Mouse (Mus musculus): Measurements from ENCODE around the gene Elovl5.

Gene Elovl5

DNA sequence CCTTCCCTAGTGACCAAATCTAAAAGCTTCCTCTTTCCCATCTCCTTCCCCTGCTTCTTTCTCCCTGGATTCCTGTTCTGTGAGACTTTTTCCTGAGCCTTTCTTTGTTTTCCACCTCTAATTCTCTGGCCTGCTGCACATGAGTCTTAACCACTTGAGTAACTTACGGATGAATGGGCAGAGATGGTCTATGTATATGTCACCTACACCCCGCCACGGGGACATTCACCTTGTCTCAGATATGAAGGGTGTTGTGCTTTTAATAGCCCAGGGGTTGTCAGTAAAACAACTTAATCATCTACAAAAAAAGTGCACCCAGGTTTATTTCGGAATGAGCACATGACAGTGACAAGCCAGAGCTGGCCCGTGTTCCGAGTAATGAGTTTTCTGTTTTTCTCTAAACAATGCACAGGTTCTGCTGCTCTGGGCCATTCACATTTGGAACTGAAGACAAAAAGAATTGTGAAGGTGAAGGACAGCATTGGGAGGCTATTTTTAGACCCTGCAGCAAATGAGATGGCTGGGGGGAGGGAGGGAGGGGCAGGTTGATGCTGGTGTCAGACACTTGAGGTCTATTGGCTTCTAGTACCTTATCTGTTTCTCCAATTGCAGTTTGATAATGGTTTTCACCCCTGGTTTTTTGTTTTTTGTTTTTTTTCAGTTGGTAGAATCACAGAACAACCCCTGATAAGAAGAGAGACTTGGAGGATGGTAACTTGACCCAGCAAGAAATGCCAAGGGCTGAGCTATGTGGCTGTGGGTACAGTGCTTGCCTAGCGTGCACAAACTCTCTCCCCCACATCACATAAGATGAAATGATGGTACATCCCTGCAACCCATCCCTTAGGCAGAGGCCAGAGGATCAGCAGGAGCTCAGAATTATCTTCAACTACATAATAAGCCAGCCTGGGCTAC lies 83.7 kb downstream of the Elovl5 start:
- no peak for DNase-seq (ENCODE audit: low spot score)

DNA sequence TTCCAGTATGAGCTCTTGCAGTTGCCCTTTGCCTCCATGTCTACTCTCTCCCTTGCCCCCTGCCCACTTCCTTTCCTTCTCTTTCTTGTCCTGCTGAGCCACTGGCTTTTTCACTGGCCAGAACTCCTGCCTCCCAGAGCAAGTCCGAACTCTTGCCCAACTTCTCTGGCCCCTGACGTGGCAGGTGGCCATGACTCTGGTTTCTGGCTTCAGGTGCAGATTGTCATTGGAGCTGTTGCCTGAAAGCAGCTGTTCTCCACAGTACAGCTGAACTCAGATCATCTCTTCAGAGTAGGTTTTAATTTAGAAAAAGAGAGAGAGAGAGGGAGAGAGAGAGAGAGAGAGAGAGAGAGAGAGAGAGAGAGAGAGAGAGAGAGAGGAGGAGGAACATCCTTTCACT lies 86.1 kb downstream of the Elovl5 start:
- DNase-seq (ENCODE audit: low spot score) = no peak

DNA sequence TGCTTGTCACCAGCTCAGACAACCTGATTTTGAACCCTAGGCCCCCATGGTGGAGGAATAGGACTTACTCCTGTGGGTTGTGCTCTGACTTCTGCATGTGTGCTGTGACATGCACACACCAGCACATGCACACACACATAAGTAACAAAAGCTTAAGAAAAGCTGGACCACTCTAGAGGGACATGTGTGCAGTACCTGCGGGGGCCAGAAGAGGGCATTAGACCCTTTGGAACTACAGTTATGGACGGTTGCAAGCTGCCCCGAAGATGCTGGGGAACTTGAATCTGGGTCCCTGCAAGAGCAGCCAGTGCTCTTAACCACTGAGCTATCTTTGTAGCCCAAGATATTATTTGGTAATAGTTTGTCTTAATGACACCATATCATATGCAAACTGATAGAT lies 88.3 kb downstream of the Elovl5 start:
- DNase-seq (ENCODE audit: low spot score) = peak; percentile 19

DNA sequence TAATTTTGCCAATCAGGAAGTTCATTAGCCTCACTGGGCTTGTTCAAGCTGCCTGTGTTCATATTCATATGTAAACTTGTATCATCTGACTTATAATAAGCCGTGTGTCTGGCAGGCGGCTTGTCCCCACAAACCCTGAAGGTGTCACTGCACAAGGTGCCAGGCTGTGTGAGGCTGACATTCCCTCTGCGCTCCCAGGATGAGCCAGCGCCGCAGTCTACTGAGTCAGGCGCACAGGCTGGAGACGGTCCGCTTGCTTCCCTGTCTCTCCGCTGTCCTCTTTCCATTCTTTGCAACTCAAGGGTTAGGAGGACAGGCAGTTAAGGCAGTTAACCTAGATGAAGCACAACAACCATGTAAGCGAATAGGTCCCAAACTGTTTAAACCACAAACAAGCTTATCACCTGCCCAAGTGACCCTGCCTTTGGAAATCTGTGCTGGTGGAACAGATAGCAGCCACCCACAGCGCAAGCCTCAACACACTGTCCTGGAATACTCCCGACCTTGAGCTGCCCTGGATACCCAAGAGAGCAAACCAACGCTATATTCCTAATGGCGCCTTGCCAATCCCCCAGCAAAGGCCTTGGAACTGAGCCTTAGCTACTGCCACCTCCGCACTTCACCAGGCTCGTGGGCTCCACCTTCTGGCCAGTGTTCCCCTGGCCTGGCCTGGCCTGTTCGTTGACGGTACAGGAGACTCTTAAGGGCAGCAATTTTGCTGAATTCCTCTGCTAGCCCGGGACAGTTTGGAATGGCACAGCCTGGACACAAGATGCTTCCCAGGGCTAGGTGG lies 89.2 kb downstream of the Elovl5 start:
- peak; percentile 68 for DNase-seq (ENCODE audit: low spot score)

DNA sequence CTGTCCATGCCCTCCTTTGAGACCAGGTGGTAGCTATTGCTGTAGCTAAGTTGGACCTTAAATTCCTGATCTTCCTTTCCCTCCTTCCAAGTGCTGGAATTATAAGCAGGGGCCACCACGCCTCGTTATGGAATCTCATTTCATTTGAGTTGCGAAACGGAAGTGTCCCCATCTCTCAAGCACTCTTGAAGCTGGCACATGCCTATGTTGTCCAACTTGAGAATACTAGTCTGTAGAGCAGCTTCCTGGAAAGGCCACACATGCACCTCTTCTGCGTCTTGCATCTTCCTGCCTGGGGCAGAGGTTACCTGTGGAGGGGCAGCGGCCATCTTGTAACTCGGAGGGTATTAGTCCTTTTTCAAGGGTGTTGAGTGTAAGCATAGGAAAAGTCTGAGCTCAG lies 92.2 kb downstream of the Elovl5 start:
- DNase-seq (ENCODE audit: low spot score) = no peak

DNA sequence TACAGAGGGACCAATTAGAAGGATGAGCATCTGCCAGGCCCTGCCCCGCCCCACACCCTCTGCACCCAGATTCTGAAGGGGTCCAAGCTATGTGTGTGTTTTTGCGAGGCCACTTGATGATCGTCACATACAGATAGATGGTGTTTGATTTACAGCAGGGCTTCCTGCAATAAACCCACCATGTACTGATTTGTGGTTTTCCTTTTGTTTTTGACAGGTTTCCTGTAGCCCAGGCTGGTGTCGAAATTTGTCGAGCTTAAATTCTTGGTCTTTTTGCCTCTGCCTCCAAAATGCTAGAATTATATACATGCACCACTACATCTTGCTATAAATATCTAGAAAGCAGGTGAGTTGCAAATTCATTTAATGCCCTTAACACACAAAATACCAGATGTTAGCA lies 93.0 kb downstream of the Elovl5 start:
- peak; percentile 47 for DNase-seq (ENCODE audit: low spot score)

DNA sequence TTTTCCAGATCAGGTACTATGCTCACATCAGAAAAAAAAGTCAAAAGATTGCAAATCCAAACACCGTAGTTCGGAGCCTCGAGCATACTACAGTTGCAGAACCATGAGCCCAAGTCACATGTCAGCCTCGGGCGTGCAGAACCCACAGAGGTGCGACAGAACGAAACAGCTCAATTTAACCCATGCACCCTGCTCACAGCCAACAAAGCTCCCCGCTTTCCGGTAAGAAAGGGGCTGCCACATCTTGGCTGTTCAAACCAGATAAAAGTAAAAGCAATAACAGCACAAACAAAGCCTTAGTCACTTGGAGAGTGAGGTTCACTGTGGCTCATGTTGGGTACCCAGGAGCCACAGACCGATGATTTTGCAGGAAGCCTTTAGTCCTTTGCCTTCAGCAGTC lies 93.5 kb downstream of the Elovl5 start:
- DNase-seq (ENCODE audit: low spot score) = peak; percentile 69

DNA sequence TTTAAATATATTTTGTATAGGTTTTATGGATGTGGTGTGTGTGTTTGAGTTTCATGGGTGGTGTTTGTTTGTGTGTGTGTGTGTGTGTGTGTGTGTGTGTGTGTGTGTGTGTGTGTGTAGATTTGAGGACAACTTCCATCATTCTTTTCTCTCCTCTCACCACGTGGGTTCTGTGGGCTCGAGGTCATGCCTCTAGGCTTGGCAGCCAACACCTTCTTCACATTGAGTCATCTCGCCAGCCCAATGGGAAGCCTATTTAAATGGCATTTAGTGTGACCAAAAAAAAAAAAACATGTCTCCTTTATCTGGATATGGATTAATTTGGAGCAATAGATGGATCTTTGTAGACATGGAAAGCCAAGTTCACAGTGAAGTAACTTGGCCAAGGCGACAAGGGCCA lies 94.9 kb downstream of the Elovl5 start:
- no peak for DNase-seq (ENCODE audit: low spot score)

DNA sequence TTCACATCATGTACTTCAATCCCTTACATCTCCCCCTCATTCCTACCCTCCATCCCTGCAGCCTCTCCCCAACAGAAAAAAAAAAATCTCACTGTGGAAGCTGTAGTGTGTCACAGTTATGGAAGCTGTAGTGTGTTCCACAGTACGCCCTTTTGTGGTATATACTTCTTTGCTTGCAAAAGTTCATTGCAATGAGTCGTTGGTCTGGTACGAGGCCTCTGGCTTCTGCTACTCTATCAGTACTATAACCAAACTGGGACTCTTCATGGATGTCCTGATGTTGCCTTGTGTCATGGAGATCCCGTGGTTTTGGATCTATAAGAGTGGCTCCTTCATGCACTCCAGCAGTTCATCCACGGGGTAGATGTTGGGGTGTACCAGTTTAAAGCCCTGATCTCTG lies 95.5 kb downstream of the Elovl5 start:
- DNase-seq (ENCODE audit: low spot score) = no peak

DNA sequence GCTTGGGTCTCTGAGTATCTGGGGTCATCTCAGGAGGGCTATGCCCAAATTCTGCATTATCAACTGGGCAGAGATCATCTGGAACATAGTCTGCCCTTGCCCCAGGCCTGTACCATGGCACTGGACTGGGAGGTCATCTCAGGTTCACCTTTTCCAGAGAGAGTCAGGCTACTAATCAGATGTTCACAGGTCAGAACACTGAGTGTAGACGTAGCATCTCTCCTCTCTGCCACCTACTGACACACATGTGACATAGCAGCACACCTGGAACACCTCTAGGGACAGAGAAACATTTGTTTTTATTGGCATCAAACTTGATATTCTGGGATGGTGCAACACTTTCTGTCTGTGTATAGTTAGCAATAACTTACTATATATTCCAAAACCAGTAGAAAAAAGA lies 96.6 kb downstream of the Elovl5 start:
- DNase-seq (ENCODE audit: low spot score) = no peak

DNA sequence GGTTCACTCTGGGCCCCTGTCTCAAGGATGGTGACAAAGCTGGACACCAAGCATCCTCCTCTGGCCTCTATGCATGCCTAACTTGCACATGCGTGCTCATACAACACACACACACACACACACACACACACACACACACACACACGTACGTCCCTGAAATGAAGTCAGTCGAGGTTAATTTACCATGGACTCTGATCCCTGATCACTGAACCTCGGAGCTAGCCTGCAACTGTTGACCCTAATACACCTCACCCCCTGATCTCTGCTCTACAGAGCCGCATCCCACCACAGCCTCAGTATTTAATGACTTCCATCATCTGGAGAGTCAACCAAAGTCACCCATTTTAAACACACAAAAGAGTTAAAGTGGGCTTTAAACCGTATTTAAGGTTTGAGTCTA lies 98.7 kb downstream of the Elovl5 start:
- no peak for DNase-seq (ENCODE audit: low spot score)

DNA sequence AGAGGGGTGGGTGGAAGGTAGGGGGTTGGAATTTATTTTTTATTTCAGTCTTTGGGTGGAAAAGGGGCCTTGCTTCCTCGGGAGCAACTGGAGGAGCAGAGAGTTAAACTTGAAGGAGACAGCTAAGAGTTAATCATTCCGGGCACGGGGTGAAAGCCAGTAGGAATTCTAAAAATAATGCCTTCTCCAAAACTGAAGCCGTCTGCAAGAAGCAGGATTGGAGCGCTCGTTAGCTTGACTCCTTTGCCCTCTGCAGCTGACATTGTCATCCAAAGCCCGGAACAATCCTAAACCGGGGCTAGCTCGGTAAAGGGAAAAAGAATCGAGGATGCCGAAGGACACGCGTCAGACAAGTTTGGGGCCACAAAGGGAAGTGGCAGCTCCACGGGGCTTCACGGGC lies 99.1 kb downstream of the Elovl5 start:
- no peak for DNase-seq (ENCODE audit: low spot score)

DNA sequence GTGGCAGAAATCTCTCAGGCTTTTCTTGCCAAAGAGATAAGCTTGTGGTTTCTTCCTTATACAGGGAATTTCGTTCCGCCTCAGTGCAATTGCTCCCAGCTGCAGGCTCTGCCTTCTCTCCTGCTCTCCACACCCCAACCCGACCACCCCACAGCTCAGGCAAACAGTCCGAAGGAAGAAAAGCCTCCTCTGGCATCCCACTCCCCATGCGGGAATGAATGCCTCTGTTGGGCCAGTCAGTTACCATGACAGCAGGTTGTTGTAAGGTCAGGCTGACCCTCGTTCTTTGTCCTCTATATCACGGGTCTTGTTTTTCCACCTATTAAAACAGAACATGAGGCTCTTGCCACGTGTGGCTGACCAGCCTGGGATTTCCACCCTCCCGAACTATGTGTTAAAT lies 104.1 kb downstream of the Elovl5 start:
- DNase-seq (ENCODE audit: low spot score) = no peak

DNA sequence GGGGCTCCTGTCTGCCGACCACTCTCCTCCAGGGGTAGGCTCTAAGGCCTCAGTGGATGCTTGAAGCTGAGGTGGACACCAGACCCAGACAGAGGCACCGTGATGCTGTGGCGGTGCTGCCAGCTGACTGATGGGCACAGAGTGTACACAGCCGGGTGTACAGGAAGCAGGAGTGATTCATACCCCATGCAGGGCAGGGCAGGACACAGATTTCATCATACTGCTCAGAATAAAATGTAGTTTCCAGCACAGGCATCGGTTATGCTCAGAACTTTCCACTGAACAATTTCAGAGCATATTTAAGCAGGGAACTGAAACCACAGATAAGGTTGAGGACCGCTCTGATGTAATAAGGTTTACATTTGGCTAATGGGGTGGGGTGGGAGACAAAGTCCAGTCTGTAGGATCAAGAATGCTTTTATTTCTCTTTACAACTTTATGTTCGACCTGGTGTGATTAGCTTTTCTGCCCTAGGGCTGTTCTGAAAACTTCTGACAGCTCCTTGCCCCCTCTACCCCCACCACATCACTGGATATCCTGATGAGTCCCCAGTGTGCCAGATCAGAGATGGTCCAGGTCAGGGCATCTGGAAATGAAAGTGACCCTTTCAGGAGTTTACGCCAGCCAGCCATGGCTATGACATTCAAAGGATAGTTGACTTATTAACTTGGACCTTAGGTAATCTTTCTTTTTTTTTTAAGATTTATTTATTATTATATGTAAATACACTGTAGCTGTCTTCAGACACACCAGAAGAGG lies 105.2 kb downstream of the Elovl5 start:
- no peak for DNase-seq (ENCODE audit: low spot score)

DNA sequence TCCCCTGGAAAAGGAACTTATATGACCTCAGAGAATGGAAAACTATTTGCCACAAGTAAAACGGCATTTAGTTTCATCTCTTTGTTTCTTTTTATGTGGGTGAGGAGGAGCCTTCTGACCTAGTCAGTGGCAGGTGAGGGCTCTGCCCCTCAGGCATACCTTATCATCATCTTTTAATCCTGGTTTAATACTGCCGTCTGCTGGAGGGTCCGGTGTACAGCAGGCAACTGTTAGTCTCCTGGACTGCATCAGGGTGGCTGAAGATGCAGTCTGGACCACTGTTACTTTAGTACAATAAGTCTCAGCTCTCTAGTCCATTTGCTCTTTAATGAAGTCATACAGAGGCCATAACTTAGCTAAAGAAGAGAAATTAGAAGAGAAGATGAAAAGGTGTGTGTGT lies 107.7 kb downstream of the Elovl5 start:
- DNase-seq (ENCODE audit: low spot score) = peak; percentile 62

DNA sequence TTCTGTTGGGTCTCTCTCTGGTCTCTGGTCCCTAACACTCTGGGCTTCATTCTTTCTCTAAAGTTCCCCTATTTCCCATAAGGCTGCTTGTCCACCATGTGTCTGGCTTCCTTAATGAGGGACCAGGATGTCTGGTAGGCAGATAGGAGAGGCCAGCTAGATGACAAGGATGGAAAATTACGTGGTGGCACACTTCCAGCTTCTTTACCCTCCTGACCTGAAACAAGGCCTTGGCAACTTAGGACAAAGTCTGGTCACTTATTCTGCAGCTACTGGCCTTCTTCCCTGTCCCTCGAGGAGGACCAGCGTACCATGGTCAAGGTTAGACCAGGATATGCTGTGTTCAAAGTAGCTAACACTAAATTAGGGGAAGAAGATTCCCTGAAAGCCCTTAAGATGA lies 109.9 kb downstream of the Elovl5 start:
- DNase-seq (ENCODE audit: low spot score) = no peak

DNA sequence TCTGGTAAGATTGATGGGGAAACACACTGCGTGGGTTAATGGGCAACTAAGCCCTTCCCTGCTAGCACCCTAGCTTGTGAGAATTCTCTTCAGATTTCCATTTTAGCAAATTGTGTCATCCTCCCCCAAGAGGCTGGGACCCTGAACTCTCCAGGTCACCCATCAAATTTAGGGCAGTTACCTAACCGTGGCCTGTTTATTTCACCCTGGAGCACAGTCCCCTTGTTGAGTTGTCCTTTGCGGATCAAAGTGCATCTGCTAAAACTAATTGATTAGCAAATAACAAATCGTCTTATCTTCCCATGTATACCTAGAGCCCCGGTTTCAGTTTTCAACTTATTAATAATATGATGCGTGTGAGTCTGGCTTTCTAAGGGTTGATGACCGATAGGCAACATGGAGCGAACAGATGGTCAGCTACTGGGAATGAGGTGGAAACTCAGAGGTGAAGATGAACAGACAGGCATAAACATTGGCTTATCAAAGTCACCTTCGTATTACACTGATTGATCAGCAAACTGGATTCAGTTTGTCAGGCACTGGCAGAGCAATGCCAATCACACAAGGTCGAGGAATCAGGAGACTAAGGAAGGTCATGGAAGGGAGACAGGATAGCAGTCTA lies 113.8 kb downstream of the Elovl5 start:
- DNase-seq (ENCODE audit: low spot score) = no peak

DNA sequence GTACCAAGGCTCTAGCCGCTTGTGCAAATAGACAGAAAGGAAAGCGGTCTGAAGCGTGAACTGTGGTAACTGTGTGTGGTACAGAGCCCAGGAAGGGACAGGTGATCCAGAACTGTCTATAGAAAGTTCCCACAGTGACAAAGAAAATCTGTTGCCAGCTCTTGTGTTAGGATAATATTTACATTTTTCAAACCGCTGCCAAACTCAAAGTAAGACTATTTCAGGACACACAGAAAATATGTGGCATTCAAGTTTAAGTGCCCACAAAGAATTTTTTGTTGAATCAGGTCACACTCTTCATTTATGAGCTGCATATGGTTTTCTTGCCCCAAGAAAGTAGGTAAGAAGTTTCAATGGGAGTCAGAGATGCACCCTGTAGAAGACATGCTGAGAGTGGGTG lies 115.8 kb downstream of the Elovl5 start:
- DNase-seq (ENCODE audit: low spot score) = no peak

Data from T-cell, adult 2 months (primary cell).